Mouse (Mus musculus): ENCODE data around the gene Cnr1.

- TF ChIP-seq POLR2A (IDR thresholded peaks at IDR 0.05; ENCODE audit: low read depth, low read length) (no peak), CTCF (conservative IDR thresholded peaks at IDR 0.05; ENCODE audit: insufficient read depth, insufficient read length, low read depth, low read length) (no peak)
Observed at GRCm38 (mm10) chr4:33886026-33886425, 38.4 kb upstream of the Cnr1 start.
